8 mouse cellular contexts compared by ENCODE assay signal in genomic region chr3:135730790-135731189, GRCm38 (mm10). TPM values are rescaled to one million over a fixed set of nuclear protein-coding genes. Genes with fewer than 3 reads are reported as not detected.
DNase-seq lines count a peak whose midpoint lies in the region; ATAC-seq lines count a peak whose summit lies in the region.
"Had no signal": no experiment of that assay in that cellular context is flagged by ENCODE, and none has a peak within 500 bp of the region (broad histone marks: within the 10 kb centered on the region; RNA-seq: fewer than 3 reads in every experiment).

No protein-coding gene starts in this region.

- H3K27me3 ChIP-seq in limb, embryonic 11.5 days (ENCODE audit: control insufficient read depth, insufficient read depth, low read length) = no peaks in the 10 kb centered on the region
- H3K27me3 ChIP-seq in limb, embryonic 10.5 days (ENCODE audit: low read depth, poor library complexity, severe bottlenecking) = no peaks in the 10 kb centered on the region
- no peaks in the 10 kb centered on the region for H3K27me3 ChIP-seq in hindbrain, embryonic 15.5 days
- no peaks in the 10 kb centered on the region for H3K27me3 ChIP-seq in neural tube, embryonic 14.5 days (ENCODE audit: control insufficient read depth, insufficient read depth, low read length)

- no peaks in the 10 kb centered on the region for H3K36me3 ChIP-seq in limb, embryonic 11.5 days (ENCODE audit: control insufficient read depth, insufficient read depth, low read length)
- H3K36me3 ChIP-seq in limb, embryonic 10.5 days = no peaks in the 10 kb centered on the region
- no peaks in the 10 kb centered on the region for H3K36me3 ChIP-seq in hindbrain, embryonic 15.5 days
- no peaks in the 10 kb centered on the region for H3K36me3 ChIP-seq in neural tube, embryonic 14.5 days (ENCODE audit: control insufficient read depth, insufficient read depth, low read length)

- no peak overlapping the region for H3K9ac ChIP-seq in limb, embryonic 11.5 days (ENCODE audit: low read length)
- H3K9ac ChIP-seq in hindbrain, embryonic 15.5 days = 0 out of 2 replicates have a peak overlapping the region, but pooled peaks have one; percentile 19
- H3K9ac ChIP-seq in neural tube, embryonic 14.5 days (replicated peaks; ENCODE audit: low read depth, low read length) = no peak overlapping the region

- no peaks in the 10 kb centered on the region for H3K4me1 ChIP-seq in limb, embryonic 11.5 days (ENCODE audit: control insufficient read depth, insufficient read depth, low read length)
- no peaks in the 10 kb centered on the region for H3K4me1 ChIP-seq in limb, embryonic 10.5 days
- H3K4me1 ChIP-seq in hindbrain, embryonic 15.5 days (replicated peaks) = peaks cover 10% of the 10 kb centered on the region; the same call in 1 of the 2 replicates
- no peaks in the 10 kb centered on the region for H3K4me1 ChIP-seq in neural tube, embryonic 14.5 days (ENCODE audit: control insufficient read depth, insufficient read depth, low read length)

- H3K9me3 ChIP-seq in limb, embryonic 11.5 days (ENCODE audit: control insufficient read depth, low read length) = no peaks in the 10 kb centered on the region
- no peaks in the 10 kb centered on the region for H3K9me3 ChIP-seq in limb, embryonic 10.5 days (replicated peaks)
- H3K9me3 ChIP-seq in hindbrain, embryonic 15.5 days = no peaks in the 10 kb centered on the region
- H3K9me3 ChIP-seq in neural tube, embryonic 14.5 days (ENCODE audit: control insufficient read depth, low read length) = no peaks in the 10 kb centered on the region

- WGBS in limb, embryonic 11.5 days = 67% methylated on average over 9 of the region's 9 CpGs
- 64% methylated on average over 9 of the region's 9 CpGs for WGBS in limb, embryonic 10.5 days
- 45% methylated on average over 9 of the region's 9 CpGs for WGBS in hindbrain, embryonic 15.5 days
- 61% methylated on average over 9 of the region's 9 CpGs for WGBS in neural tube, embryonic 14.5 days

- H3K27ac ChIP-seq in limb, embryonic 11.5 days (replicated peaks; ENCODE audit: low read depth, low read length) = no peak overlapping the region
- H3K27ac ChIP-seq in limb, embryonic 10.5 days = no peak overlapping the region
- no peak overlapping the region for H3K27ac ChIP-seq in hindbrain, embryonic 15.5 days (replicated peaks)
- H3K27ac ChIP-seq in neural tube, embryonic 14.5 days (ENCODE audit: low read depth, low read length) = no peak overlapping the region
- H3K27ac ChIP-seq: macrophage had no signal

- H3K4me2 ChIP-seq in limb, embryonic 11.5 days (ENCODE audit: low read depth, severe bottlenecking) = no peak overlapping the region
- peak overlapping the region; percentile 45 for H3K4me2 ChIP-seq in hindbrain, embryonic 15.5 days
- no peak overlapping the region for H3K4me2 ChIP-seq in neural tube, embryonic 14.5 days (ENCODE audit: low read depth, low read length)

- DNase-seq in limb, embryonic 11.5 days (ENCODE audit: low spot score) = no peak
- DNase-seq in limb, embryonic 10.5 days (ENCODE audit: low spot score) = no peak
- DNase-seq in cerebellum, adult 9-10 months = peak; percentile 5
- DNase-seq in left cerebral cortex, postnatal 14 days (ENCODE audit: low spot score in 2 of 2) = no peak
- DNase-seq in lung, postnatal 25 days (ENCODE audit: low spot score) = no peak

- no peak overlapping the region for H3K4me3 ChIP-seq in limb, embryonic 11.5 days (ENCODE audit: low read depth, low read length)
- no peak overlapping the region for H3K4me3 ChIP-seq in limb, embryonic 10.5 days
- 0 out of 2 replicates have a peak overlapping the region, but pooled peaks have one; percentile 1 for H3K4me3 ChIP-seq in hindbrain, embryonic 15.5 days
- no peak overlapping the region for H3K4me3 ChIP-seq in neural tube, embryonic 14.5 days (ENCODE audit: low read depth, low read length)

- ATAC-seq in limb, embryonic 11.5 days (ENCODE audit: insufficient number of reproducible peaks, low FRiP score, low TSS enrichment, low read depth) = peak; percentile 38; the same call in 1 of the 2 replicates
- peak; percentile 77 for ATAC-seq in hindbrain, embryonic 15.5 days (ENCODE audit: low FRiP score, low read depth)
- peak; percentile 80 for ATAC-seq in neural tube, embryonic 14.5 days (ENCODE audit: low read depth)

- intact Hi-C loops in left cerebral cortex, postnatal 14 days (cut with DNase I) = loop anchor here (2.0 kb wide), 2 partner anchors 328 to 440 kb away; no protein-coding TSS in a partner anchor

RNA-seq across cellular contexts. Expression of gene Nfkb1, which starts 39.4 kb away (rescaled TPM):
- polyA plus RNA-seq in limb, embryonic 11.5 days (2014; fragmentation: Nextera tagmentation; extraction: Ambion mirVana) = 13.3 and 17.5 TPM in 2 replicates
- polyA plus RNA-seq in limb, embryonic 10.5 days (2016; fragmentation: Nextera tagmentation; extraction: Ambion mirVana) = 10.7 and 12.0 TPM in 2 replicates
- 8.4 and 8.8 TPM in 2 replicates for polyA plus RNA-seq in hindbrain, embryonic 15.5 days (2015; fragmentation: Nextera tagmentation; extraction: Ambion mirVana)
- 8.5 and 9.6 TPM in 2 replicates for polyA plus RNA-seq in neural tube, embryonic 14.5 days (2014; fragmentation: Nextera tagmentation; extraction: Ambion mirVana)
- total RNA-seq in left cerebral cortex, postnatal 14 days (2021) = 10 to 100 TPM; 17.2 to 18.1 TPM
